Mouse (Mus musculus) midbrain, embryonic 10.5 days (tissue): ENCODE measurements around the gene Ambn. TPM values are rescaled to one million over a fixed set of nuclear protein-coding genes. Genes with fewer than 3 reads are reported as not detected.

Source experiments
- polyA plus RNA-seq: library from polyadenylated mRNA; unstranded; fragments of >200 nt; fragmentation: Nextera tagmentation; extraction: Ambion mirVana; gene quantifications from 2 replicates; pipeline ENCODE4 v1.2.1, GENCODE M21; 2016

The Ambn gene
- polyA plus RNA-seq, 1 experiment from 2014 or later: 0.07 TPM

Other genes with a start within 250 kb of the Ambn start
- not detected in 2 replicates for gene Gm7714, start 187.1 kb upstream of the Ambn start, polyA plus RNA-seq
- gene Prol1, start 138.7 kb upstream of the Ambn start, polyA plus RNA-seq: not detected in 2 replicates
- not detected in 2 replicates for gene Amtn, start 79.9 kb upstream of the Ambn start, polyA plus RNA-seq
- not detected in 2 replicates for gene Enam, start 32.0 kb downstream of the Ambn start, polyA plus RNA-seq
- 0.11 and 0.37 TPM in 2 replicates for gene Jchain, start 71.9 kb downstream of the Ambn start, polyA plus RNA-seq
- 72.4 and 78.3 TPM in 2 replicates for gene Utp3, start 98.5 kb downstream of the Ambn start, polyA plus RNA-seq
- 46.8 and 90.3 TPM in 2 replicates for gene Rufy3, start 109.0 kb downstream of the Ambn start, polyA plus RNA-seq
- gene Grsf1, start 220.2 kb downstream of the Ambn start, polyA plus RNA-seq: 79.7 and 81.7 TPM in 2 replicates